11 mouse cellular contexts compared by ENCODE assay signal in the genomic region with DNA sequence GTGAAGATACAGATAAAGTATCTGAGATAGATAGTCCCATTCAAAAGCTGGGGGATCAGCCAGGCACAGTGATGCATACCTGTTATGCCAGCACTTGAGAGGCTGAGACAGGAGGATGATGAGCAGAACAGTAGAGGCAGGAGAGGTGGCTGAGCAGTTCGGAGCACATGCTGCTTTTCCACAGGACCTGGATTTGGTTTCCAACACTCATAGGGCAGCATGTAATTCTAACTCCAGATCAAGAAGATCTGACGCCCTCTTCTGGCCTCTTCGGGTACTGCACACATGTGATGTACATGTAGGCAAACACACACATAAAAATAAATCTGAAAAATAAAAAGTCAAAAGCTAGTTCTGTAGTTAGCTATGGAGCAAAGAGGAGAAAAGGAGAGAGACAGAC.
DNase-seq lines count a peak whose midpoint lies in the region.
"Had no signal": no experiment of that assay in that cellular context is flagged by ENCODE, and none has a peak within 500 bp of the region (broad histone marks: within the 10 kb centered on the region; RNA-seq: fewer than 3 reads in every experiment).

No protein-coding gene starts in this region.

- no peaks in the 10 kb centered on the region for H3K9me3 ChIP-seq in embryonic facial prominence, embryonic 10.5 days
- H3K9me3 ChIP-seq: heart, embryonic 15.5 days; liver, embryonic 15.5 days had no signal

- no peaks in the 10 kb centered on the region for H3K4me1 ChIP-seq in embryonic facial prominence, embryonic 10.5 days
- H3K4me1 ChIP-seq: heart, embryonic 15.5 days; liver, embryonic 15.5 days had no signal

- 72% methylated on average over 3 of the region's 3 CpGs for WGBS in embryonic facial prominence, embryonic 10.5 days

- H3K27me3 ChIP-seq in embryonic facial prominence, embryonic 10.5 days (replicated peaks; ENCODE audit: low read depth, poor library complexity, severe bottlenecking), result no peaks in the 10 kb centered on the region
- H3K27me3 ChIP-seq: heart, embryonic 15.5 days; liver, embryonic 15.5 days had no signal

- DNase-seq in embryo, embryonic 10.5 days (ENCODE audit: low spot score), result peak; percentile 19
- DNase-seq in embryo, embryonic 11 days, result no peak
- peak; percentile 34 for DNase-seq in kidney, postnatal 10 days
- no peak for DNase-seq in kidney, adult 11 months
- peak; percentile 25 for DNase-seq in A20 (ENCODE audit: low read depth, low spot score)
- DNase-seq in embryonic facial prominence, embryonic 10.5 days (ENCODE audit: low spot score), result peak; percentile 10
- DNase-seq in spleen, postnatal 36 days (ENCODE audit: low spot score in 2 of 2), result no peak
- DNase-seq in adrenal gland, adult 8-10 months, result no peak
- DNase-seq: kidney, adult 9 months had no signal

- H3K27ac ChIP-seq in embryonic facial prominence, embryonic 10.5 days (replicated peaks), result no peak overlapping the region
- H3K27ac ChIP-seq: heart, embryonic 15.5 days; liver, embryonic 15.5 days had no signal

- H3K4me3 ChIP-seq in embryonic facial prominence, embryonic 10.5 days, result no peak overlapping the region
- H3K4me3 ChIP-seq: heart, embryonic 15.5 days; liver, embryonic 15.5 days had no signal

- no peaks in the 10 kb centered on the region for H3K36me3 ChIP-seq in embryonic facial prominence, embryonic 10.5 days (replicated peaks)
- H3K36me3 ChIP-seq: heart, embryonic 15.5 days; liver, embryonic 15.5 days had no signal

Comparison
In these comparisons a context has a peak if more than half of its experiments do, and no peak if none do; other contexts are left out.
1. DNase-seq: peak in embryo, embryonic 10.5 days (single experiment), kidney, postnatal 10 days (single experiment), A20 (single experiment) and embryonic facial prominence, embryonic 10.5 days (single experiment); none in embryo, embryonic 11 days (single experiment), kidney, adult 11 months (single experiment), spleen, postnatal 36 days (0 of 2) and adrenal gland, adult 8-10 months (single experiment).